Mouse (Mus musculus): ENCODE data around the gene Gm10188.

Gm10188 gene

GRCm38 (mm10) chr1:132194624-132195023, 34.9 kb downstream of the Gm10188 start:
- DNase-seq (ENCODE audit: low spot score in 2 of 2) = no peak

- DNase-seq (ENCODE audit: low spot score in 2 of 2) = no peak
These were observed 35.8 kb downstream of the Gm10188 start for GRCm38 (mm10) chr1:132193806-132194205.

DNA sequence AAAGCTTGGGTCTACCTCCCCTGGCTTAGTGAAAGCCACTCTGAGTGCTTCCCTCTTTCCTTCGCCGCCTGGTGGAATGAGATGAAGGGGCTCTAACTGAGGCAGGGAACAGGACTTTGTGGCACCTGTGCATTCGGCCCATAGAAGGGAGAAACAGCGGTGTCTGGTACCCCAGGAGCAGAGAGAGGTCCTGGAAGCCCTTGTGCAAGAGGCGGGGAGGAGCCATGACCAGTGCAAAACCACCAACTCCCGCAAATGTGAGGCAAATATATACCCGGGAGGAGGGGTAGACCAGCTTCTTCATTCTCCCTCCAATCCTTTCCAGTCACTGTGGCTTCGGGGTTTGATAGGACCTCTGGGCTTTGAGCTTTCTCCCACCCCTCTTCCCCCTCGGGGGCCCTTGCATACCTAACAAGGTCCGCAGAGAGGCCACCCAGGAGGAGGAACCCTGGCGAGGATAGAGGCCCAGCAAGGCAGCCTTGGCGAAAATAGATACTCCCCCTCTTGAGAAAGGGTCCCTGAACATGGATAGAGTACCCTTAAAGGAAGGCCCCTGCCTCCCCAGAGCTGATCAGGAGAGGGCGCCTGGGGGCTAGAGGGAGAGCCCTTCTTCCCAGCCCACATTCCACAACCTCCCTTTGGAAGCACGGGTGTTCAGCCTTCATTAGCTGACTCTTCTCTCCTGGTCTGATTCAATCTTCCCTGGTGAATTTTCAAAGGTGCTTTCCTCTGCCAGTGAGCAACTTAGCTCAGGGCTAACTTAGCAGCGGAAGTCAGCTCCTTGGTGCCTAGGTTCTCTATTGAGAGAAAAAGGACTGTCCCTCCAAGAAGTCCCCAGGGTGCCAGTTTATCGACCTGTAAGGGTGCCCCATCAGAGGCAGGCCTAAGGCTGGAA, 37.5 kb downstream of the Gm10188 start:
- DNase-seq (ENCODE audit: low spot score in 2 of 2) = no peak

GRCm38 (mm10) chr1:132191093-132191785, 38.3 kb downstream of the Gm10188 start, which contains the start of the genes Lemd1 and AC124108.1:
TSS of gene Lemd1 (plus strand) at chr1:132191431.
TSS of gene AC124108.1 (plus strand) at chr1:132191457.
- DNase-seq (ENCODE audit: low spot score in 2 of 2) = no peak

DNA sequence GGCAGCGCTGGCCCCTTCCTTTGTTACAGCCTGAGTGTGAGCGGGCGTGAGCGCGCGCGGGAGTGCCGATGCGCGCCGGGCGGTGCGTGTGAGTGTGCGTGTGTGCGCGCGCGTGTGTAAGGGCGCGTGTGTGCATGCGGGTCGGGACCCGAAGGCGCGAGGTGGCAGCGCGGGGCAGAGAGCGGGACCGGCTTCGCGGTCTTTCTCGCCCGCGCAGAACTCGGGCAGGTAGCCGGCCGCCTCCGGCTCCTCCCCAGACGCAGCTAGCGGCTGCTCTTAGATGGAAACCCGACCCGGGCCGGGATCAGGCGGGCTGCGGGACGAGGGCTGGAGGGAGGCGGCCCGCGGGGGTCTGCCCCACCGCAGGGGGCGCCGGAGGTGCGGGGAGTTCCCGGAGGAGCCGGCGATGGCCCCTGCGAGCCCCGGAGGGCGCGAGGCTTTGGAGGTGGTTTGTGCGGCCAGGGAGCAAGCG, 38.9 kb downstream of the Gm10188 start:
- no peak for DNase-seq (ENCODE audit: low spot score in 2 of 2)

GRCm38 (mm10) chr1:132190040-132190513, 39.5 kb downstream of the Gm10188 start:
- DNase-seq (ENCODE audit: low spot score in 2 of 2) = no peak

GRCm38 (mm10) chr1:132189231-132189630, 40.3 kb downstream of the Gm10188 start:
- DNase-seq (ENCODE audit: low spot score in 2 of 2) = no peak

DNA sequence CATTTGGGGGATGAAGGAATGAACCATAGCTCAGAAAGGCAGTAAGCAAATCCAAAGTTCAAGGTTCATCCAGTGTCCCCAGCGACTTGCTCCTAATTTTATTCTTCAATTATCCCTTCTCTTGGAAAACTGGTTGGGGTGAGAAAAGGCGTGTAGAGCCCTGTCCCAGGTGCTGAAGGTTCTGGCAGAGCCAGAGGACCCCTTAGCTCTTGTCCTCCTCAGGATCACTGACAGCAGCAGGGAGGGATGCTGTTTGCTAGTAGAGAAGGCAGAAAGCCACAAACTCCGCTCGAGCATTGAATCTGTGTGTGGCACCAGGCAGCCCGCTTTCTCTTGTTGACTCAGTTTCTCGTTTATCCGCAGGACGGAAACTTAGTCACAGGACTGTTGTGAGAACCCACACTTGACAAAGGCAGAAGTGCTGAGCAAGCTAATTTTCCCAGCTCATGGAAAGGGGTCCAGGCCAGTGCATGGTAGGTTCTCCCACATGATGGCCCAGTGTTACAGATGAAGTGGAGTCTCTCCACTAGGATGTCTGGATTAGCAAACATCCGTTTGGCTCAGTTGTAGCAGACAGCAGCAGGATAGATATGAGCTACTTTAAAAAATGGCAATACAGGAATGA, 41.0 kb downstream of the Gm10188 start:
- DNase-seq (ENCODE audit: low spot score in 2 of 2) = no peak

DNA sequence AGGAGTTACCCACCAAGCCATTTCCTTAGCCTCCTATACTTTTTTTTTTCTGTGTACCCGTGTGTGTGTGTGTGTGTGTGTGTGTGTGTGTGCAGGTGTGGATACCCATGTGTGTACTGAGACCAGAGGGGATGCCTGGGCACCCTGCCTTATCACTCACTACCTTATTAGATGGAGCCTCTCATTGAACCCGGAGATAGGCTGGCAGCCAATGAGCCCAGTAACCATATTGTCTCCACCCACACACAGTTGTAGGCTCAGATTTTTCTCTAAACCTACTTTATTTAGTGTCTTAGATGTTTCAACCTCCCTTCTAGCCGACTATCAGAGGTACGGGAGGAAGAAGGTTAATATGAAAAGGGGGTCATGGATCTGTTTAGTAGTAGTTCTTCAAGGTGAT, 43.3 kb downstream of the Gm10188 start:
- DNase-seq (ENCODE audit: low spot score in 2 of 2) = no peak
